Mouse (Mus musculus) frontal cortex, postnatal 14 days (tissue): Measurements from ENCODE around the gene Cdv3.
"Not testable (repeated sequence)": the region's sequence is repeated elsewhere in the genome, so short reads cannot be mapped to it uniquely, and the experiment has no call there.

Source experiments
- DNase-seq, 2 experiments: peaks; one replicate each; pipeline ENCODE4 v3.0.0; 2022; ENCODE audit warnings: low spot score in 2 of 2

Cdv3 gene

DNA sequence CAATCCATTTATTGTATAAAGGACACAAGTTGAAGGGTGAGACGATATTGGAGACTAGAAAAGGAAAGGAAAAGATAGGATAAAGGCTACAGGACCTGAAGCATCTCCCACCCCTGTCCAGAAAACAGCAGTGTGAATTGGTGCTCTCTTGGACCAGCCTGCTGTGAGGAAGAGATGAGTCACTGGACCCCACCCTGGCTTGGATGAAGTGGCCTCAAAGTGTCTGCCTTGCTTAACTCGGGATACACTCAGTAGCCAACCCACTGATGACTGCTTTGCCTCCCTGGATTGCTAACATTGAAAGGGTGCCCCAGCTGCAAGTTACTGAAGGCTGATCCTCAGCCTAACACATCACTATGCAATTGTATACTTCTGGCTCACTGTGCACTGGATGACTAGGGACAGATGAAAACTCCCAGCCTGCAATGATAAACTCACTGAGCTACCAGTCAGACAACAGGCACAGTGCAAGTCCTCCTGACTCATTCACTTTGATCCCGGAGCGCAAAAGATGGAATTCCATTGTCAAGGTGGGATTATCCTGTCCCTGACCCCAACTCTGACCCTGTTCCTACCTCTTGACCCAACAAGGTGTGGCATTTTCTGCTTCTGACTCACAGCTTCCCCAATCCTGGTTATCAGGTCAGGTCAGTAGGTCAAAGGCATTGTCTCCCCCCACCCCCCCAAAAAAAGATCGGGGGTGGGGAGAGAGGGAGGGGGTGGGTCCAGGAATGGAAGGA, 6.8 kb upstream of the Cdv3 start:
- DNase-seq: no peak

DNA sequence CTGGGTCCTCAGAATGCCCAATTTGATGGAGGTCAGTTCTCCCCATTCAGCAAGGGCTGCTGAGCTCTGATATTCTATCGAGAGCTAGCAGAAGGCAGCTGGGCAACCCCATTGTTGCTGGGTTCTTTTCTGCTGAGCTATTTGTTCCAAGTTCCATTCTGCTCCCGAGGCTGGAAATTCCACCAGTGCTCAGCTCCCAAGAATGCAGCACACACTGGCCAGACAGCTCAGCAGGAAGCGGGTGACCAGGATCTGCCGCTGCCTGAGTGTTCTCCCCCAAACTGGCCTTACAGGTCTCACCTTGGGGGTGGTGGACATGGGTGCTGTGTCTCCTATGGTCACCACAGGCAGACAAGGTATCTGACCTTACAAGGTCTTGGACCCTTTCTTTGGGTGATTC, 4.3 kb upstream of the Cdv3 start:
- DNase-seq: no peak

DNA sequence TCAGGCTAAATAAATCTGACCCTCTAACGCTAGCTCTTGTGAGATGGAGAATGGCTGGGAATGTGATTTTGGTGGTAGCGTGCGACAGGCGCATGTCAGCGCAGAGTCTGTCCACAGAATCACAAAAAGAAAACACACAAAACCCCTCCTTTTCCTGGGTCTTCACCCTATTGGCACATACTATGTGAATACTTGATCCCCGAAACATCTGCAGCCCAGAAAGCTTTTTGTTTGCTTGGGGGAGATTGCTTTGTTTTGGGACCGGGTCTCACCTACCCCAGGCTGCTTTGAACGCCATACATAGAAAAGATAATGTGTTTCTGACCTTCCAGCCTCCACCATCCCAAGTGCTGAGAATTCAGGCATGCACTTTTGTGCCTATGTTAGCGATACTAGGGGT, 716 bp upstream of the Cdv3 start:
- DNase-seq: no peak

DNA sequence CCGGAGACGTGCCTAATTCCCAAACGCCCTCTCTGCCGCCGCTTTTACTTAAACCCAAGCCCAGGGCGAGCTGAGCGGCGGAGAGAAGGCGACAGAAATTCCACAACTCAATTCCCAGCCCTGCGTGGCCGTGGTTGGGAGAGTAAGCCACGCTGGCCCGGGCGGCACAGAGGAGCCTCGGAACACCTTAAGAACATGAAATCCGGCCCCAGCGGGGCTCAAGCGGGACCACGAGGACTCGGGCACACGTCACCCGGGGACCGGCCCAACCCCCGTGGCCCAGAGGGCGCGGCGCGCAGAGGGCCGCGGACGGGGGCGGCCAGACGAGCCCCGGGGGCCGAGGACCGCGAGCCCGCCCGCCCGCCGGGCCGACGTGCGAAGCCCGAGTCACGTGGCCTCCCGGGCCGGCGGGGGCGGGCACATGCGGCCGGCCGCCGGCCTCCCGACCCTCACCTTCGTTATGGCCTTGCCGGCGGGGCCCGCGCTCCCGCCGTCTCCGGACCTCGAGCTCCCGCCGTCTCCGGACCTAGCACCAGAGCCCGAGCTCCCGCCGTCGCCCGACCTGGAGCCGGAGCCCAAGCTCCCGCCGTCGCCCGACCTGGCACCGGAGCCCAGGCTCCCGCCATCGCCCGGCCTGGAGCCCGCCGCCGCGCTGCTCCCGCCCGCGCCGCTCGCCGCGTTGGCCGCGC, 895 bp downstream of the Cdv3 start:
- DNase-seq: peak in 1 of 2 experiments; percentile 49

DNA sequence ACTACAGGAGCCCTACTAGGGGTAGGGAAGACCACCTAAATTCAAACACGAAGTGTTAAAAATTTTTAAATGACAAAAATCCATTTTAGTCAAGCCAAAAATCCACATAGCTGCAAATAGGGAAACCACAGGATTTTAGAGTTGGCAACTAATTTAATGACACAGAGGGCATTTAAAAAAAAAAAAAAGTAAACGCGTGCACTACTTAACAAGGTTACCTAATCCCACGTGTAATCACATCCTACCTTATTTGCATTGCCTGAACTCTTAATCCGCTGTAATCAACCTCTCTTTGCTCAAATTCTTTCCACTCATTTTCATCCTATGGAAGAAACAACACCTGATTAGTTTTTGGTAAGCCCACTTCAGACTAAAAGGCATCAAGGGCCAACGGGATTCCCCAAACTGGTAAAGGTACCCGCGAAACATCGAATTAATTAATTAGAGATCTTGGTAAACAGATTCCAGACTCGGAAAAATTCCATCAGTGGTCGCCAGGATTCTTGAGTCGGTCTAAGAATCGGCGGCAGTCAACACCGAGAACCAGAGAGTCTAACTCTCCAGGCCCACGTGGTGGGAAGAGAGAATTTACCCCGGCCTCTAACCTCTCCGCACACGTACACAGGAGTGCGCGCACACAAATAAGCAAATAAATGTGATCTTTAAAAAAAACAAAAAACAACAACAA, 1.8 kb downstream of the Cdv3 start:
- DNase-seq: no peak

DNA sequence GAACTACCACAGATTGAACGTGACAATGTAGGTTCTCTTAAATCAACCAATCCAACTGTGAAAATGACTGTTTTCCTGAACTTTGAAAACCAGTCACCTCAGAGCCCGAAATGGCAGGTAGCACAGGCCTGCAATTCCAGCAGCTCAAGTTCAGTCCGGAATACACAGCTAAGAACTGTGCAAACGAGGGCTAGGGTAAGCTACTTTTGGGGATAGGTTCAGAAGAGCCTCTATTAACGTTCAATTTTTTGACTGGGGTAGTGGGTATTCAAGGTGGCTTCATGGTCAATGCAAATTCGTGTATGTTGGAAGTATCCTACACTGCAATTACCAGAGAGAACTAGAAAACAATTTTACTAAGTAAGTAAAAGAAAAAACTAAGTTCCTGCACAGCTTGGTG, 2.6 kb downstream of the Cdv3 start:
- no peak for DNase-seq

DNA sequence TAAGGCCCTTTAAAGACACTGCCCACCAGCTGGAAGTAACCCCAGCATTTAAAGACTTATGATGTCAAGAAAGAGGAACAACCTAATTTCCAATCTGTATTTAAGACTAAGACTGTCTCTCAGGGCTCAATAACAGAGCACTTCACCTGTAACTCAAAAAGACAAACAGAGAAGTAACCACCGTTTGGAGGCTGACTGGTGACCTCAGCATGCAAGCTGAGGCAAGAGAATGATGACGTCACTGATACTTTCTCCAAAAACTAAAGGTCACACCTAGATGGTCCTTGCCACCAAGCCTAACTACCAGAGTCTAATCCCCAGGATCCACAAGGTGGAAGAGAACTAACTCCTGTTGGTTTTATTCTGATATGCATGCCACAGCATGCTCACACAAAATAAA, 5.0 kb downstream of the Cdv3 start:
- DNase-seq: no peak

DNA sequence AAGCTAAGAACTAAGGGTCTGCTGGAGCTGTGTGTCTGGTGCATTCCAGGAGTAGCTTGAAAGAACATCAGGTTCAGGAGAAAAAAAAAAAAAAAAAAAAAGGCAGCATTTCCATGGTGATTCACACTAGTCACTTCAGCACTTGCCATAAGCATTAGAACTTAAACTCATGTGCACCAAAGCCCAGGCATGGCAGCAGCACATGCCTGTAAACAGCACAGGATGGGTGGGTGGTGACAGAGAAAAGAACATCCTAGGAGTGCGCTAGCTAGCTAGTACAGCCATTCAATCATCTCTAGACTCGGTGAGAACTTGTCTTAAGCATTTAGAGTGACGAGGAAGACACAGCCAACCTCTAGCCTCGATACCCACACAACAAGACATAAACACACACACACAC, 7.1 kb downstream of the Cdv3 start:
- no peak for DNase-seq

DNA sequence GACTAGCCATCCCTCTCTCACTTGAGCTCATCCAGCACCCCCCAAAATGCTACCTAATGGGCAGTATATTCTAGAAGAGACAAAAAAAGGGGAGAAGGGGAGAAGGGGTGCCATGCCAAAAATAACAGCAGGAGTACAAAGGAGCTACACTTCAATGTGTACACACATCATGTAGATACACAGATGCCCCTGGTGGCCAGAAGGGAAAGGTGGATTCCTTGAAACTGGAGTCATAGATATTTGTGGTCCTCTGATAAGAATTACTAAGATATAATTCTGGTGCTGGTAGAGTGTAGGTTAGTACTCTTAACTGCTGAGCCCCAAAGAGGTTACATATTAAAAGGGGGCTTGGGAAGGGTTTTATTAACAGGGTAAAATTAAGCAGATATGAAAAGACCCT, 7.7 kb downstream of the Cdv3 start:
- no peak for DNase-seq

DNA sequence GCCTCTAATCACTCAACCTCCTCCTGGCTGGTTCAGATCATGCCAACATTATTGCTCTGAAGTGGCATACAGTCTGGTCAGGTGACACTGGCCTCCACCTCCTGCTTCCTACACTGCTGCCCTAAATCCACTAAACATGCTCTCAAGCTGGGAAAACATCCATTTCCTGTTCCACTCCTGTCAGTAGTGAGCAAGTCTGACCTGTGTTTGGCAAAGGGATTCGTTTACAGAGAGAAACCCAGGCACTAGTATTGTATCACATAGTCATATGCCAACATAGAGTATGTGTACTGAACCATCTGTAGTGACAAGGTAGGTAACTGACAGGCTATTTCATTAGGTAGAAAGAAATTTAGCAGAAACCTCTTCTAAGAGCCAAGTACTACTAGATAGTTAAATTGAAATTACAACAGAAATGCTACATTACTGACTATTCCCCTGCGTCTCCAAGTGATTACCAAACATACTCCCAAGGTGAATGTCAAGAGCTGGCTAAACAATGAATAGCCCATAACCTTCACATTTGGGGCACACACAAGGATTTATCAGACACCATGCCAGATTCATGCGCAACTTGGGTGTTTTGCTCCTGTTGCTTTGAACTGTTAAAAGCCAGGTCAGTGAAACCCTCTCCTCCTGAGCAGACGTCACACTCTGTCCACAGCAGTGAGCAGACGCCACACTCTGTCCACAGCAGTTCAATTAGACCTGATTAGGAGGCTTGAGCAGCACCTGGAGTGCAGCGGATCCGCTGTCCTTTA, 12.0 kb downstream of the Cdv3 start:
- not testable (repeated sequence) for DNase-seq

DNA sequence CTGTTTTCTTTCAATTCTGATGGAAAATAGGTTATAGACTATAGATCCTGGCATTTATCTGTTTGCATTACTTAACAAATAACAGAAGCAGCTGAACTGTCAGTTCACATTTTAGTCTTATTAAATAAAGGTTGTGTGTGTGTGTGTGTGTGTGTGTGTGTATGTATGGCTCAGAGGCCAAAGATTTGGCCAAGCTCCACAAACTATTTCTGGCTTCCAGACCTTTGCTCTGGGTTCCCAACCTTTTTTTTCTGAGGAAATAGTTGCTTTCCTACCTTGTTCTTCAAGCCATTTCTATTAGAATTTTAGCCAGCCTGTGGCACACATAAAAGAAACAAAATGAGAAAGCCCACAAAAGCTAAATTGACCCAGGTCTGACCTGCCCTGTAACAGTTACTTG, 16.8 kb downstream of the Cdv3 start:
- no peak for DNase-seq

DNA sequence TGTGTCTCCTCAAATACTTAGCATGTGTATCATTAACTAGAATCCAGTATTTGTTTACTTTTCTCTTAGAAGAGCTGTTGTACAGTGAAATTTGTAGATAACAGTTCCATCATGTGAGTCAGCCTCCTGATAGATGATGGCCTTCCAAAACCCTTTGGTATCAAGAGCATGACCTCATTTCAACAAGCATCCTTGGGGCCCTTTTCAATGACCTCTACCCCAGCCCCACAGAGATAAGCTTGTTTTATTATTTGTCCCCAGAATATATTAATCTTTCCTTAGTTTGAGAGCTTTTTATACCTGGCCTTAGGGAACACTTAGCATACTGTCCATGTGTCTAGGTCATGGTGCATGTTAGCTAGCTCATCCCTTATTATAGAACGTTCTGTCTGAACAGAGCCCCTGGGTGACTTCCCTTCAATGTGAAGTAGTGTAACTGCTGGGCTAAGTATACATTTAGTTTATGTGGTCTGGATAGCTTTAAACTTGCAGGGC, 17.6 kb downstream of the Cdv3 start:
- DNase-seq: no peak

DNA sequence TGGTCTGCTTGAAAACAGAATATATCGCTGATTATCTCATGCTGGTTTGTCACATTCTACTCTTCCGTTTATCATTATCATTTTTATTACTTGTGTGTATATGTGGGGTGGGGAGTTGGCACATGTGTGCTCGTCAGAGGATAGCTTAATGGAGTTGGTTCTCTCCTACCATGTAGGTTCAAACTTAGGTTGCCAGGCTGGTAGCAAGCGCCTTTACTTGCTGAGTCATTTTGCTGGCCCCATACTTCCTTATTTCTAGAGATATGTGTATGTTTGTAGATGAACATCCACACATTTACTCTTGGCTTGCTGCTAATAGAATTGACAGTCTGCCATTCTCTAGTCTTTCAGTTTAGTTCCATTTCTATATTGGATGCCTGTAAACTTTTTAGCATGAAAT, 18.6 kb downstream of the Cdv3 start:
- DNase-seq: no peak

DNA sequence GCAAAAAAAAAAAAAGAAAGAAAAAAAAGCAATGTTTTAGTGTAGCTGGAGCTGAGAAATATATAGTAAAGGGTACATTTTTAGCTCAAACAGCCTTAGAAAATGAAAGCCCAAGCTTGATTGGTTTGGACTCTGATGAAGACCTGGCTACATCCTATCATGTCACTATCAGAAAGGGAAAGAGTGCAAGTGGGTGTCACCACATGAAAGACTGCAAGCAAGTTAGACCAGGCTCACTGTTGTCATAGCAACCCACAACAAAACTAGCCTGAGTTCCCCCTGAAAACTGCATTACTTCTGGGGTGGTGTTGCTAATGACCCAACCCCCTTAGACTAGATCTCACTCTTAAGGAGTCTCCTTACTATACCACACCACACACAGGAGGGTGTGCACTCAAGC, 28.7 kb downstream of the Cdv3 start:
- DNase-seq: no peak

DNA sequence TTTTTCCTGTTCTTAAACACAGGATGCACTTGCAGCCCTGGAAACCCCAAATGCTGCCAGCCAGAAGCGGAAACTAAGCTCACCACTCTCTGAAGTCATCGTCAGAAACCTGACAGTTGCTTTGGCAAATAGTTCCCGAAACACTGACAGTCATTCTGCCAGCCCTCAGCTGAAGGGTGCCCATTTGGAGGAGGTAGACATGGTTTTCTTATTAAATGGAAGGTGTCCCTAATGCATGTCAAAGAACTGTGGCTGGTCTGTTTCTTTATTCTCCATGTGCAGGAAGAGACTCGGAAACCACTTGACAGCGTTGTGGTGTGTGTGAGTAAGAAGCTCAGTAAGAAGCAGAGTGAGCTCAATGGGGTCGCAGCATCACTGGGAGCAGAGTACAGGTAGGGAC, 33.0 kb downstream of the Cdv3 start:
- DNase-seq: no peak

DNA sequence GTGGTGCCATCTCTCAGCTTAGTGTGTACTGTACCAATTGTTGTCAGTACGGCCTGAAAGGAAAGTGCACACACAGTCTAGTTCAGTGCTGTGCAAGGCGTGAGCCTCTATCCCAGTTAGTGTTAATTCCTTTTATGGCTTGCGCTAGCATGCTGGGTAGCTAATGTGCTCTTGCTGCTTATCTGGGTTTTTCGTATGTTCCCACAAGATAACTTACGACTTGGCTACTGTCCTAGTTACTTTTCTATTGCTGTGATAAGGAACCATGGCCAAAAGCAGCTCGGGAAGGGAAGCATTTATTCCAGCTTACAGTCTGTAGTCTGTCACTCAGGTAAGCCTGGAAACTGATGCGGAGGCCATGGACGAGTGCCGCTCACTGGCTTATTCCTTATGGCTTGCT, 39.2 kb downstream of the Cdv3 start:
- DNase-seq: no peak

DNA sequence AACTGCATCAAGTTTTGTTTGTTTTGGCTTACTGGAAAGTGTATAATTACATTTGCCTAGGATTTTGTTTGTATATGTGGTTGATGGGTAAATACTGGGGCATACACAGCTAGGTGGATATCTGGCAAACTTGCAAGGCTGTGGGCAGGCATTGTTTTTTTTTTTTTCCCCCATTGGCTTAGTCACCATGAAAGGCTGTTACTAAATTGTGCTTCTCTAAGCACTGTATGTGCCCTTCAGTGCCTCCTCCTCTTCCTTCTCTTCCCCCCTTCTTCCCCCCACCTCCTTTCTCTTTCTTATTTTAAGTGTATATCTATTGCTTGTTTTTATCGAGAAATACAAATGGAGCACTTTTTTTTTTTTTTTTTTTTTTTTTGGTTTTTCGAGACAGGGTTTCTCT, 41.0 kb downstream of the Cdv3 start:
- no peak for DNase-seq

DNA sequence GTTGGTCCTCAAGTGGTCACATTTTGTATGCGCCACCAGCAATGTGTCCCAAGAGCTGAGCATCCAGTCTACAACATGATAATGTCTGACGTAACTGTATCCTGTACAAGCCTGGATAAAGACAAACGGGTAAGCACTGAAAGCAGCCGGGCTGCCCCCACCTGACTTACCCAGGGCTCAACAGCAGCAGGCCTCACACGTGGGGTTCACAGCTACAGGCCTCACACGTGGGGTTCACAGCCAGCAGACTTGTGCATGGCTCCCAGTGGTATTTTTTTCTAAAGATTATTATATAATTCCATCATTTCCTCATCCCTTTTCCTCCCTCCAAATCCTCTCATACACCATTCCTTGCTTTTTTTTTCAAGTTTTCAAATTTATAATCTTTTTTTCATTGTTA, 55.8 kb downstream of the Cdv3 start:
- DNase-seq: no peak

DNA sequence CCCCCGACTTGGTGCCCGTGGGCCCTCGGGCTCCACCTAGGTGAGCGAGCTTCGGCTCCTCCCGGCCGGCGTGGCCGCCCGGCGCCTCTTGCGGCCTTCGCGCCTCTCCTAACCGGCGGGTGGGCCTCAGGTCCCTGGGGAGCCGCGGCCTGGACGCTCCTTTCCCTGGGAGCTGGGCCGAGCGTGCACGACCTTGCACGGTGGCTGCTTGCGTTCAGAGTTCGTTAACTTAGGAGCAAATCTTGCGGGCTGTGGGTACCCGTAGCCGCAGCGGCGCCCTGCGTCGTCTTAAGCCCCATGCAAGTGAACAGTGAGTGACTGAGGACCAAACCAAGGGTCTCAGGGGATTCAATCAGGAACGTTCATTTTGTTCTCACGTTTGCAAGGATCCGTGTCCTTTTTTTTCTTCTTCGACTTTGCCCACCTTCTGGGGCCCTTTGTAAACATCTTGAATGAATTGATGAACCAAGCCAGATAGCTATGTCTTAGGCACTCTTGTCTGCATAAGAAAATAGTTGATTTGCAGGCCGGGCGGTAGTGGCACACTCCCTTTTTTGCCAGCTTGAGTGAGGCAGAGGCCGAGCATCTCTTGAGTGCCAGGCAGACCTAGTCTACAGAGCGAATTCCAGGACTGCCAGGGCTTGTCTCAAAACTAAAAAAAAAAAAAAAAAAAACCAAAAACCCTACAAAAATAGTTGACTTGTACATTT, 60.2 kb downstream of the Cdv3 start:
- peak in 1 of 2 experiments; percentile 14 for DNase-seq

DNA sequence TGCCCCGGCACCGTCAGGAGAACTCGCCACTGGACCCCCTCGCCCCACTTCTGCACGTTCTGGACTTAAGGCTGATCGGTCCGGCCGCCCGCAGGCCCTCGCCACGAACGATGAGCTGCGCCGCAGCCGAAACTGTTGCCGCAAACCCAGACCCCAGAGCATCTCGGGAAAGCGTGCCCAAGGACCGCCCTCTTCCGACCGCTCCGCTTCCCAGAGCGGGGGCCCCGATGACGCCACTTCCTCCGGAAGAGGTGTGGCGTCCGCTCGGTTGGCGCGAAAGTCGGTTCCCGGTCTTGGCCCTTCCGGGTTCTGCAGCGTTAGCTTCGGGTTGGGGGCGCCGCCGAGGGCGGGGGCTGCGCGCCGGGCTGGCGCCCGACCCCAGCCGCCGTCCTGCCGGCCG, 60.7 kb downstream of the Cdv3 start, which contains the start of the genes 1300017J02Rik and Topbp1:
Gene 1300017J02Rik (minus strand): TSS at position 156 of the 400 bp plus-strand sequence.
Gene Topbp1 (plus strand): TSS at position 289 of the 400 bp plus-strand sequence.
- DNase-seq: peak; percentile 76 to 85
